Mouse (Mus musculus) layer of hippocampus, adult 9-10 months (tissue): Measurements from ENCODE around the gene Satb2.
A peak's percentile ranks its signal among the peaks of the same experiment; 100 is the strongest.

Experiments used
- DNase-seq: peaks from one replicate; pipeline ENCODE4 v3.0.0; 2022; ENCODE audit warnings: low spot score

The Satb2 gene

DNA sequence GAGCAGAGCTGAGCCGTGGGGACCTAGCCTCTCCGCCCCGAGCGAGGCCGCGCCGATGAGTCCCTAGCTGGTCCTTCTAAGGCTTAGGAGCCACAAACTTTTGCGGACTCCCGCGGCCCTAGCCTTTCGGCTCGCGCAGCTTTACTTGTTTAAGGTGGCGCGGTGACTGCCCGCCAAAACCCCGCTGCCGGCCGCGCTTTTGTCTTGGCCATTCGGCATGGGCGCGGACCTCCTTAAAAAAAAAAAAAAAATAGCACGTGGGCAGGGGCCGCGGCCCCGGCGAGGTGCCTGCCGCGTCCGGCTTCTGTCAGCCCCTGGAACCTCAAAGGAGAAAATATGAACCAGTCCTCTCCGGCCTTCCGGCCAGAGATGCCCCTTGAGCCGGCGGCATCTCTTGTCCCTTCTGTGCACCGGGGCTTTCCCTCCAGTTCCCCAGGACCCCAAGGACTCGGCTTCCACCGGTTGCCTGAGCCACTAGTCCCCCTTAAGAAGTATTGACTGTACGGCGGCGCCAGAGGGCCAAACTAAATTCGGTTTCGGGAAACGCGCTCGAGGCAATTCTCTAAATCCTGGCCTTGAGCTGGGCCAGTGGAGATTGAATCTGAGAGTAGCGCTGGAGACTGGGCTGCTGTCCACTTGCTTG is 5.4 kb downstream of the Satb2 start:
- DNase-seq = peak; percentile 81

DNA sequence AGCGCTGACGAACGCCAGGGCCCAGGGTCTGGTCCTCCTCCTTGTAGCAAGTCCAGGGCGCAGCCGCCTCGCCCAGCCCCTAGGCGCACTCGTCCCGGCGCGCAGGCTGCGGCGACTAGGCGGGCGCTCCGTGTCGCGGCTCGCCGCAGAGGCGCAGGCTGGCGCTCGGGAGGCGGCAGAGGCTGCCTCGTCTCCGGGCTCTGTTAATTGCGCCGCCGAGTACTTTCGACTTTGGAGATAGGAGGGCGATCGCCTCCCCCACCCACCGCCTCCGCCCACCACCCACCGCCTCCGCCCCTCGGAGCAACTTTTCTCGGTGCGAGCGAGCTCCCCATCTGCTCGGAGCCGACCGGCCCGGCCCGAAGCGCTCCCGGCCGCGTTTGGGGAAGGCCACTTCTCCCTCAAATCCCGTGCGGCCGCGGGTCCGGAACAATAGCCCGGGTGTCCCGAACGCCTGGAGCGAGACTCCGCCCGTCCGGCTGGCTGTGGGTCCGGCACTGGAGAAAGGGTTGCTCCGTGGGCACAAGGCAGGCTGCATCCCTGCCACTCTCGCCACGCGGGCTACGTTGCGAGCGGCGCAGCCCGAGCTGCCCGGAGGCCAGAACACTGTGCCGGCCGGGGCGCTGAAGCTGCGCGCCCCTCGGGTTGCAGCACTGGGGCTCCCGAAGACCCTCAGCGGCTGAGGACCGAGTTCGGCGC is 6.0 kb downstream of the Satb2 start:
- DNase-seq = no peak

DNA sequence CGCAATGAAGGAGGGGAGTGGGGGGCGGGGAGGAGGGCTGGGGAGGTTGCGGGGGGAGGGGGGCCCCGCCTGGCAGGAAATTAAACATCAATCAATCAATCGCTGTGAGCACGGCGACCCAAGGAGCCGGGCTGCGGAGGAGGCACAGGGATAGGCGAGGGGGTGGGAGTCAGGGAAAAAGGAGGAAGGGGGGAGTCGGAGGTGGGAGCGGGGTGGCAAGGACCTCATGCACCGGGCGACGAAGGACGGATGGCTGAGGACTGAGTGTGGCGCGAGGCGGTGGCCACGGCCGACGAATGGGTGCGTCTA is 6.6 kb downstream of the Satb2 start:
- no peak for DNase-seq

DNA sequence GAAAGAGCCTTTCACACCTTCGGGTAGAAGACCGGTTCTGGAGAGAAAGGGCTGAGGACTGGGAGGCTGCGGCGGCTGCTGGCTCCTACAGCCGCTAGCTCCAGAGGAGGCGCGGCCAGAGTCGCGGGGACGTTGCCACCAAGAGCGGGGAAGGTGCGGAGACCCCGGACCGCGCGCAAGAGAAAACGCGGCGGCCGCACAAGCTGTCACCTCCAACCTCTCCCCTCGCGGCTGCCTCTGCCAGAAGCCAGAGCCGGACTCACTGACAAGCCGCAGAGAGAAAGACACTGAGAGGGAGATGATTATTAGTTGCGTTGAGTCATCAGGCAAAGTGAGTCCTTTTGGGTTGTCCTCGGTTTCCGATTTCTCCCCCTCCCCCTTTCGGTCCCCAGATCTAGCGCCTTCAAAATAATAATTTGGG is 7.0 kb downstream of the Satb2 start:
- no peak for DNase-seq

DNA sequence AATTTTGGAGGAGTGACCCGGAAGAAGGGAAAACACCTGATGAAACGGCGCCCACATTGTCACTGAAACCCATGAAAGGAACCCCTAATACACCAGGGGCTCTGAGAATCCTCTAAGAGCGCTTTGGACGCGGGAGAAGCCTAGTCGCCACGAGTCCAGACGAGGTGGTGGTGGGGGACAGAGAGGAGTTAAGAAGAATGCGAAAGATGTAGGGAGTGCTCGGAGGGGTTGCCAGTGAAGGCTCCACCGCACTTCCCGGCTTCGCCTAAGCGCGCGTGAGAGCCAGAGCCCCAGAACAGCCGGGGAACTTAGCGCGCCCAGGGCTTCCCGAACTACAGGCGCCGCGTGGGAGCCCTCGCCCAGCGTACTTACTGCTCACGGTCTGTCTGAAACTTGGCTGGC is 7.7 kb downstream of the Satb2 start:
- no peak for DNase-seq

DNA sequence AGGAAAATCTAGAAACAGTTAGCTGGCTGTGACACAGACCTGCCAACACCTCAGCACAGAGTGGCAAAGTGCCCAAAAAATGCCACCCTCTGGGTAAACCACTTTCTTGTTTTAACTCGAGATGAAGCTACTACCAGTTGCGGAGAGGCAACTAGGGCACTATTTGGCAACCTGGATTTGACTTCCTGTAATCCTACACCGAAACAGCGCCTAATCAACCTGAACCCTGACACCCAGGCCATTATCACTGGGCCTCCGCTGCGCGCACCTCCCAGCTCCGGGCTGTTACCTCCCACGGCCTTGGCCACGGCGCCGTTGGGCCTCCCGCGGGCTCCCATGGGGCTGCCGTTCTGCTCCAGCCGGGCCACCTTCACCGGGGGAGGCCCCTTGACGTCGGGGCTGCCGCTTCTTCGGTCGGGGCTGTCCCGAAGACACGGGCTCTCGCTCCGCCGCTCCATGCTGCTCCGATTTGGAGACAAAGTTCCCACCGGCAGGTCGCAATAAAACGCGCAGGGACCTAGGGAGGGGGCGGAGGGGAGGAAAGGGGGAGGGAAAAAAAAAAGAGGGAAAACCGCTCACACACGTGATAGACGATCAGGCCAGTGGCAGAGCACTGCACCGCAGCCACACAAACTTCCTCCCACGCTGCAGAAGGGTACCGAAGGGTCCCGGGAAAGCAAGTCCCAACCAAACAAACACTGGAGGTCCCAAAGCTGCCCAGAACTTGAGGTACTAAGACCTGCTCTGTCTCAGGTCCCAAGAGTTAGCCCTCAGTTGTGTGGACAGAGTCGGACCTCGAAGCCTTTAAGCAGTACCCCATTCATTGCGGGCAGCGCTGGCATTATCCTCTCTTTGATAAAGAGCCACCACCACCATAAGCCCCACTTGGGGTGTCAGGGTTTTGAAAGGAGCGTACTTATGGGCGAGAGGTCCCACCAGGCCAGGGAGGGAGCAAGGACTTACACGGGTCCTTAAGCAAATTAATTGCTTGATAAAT is 8.8 kb downstream of the Satb2 start:
- DNase-seq = no peak

DNA sequence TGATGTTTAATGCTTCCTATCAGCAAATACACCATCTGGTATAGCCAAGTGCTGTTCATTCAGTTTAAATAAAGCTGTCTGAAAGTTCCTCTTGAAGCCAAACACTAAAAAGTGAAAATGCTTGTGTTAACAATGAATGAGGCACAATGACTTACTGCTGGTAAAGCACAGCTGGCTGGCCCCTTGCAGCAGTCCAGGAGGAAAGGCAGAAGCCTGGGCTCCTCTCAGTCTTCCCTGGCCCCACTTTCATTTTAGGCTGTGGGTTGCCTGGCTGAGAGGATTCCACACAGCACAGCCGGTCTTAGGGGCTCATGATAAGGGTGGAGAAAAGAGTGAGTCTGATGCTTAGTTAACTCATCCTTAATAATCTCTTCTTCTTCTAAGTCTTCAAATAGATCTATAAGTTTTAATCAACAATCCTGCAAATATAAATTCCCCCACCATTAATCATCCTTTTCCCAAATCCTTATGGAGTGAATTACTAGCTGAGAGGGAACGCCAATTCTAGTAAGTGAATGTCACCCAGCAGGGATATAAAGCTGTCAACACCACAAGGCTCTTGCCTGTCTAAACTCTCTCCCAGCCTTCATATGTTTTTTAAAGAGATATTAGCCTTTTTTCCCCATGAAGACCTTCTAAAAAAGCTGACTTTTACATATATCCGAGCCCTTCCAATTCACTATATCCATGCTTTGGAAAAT is 12.4 kb downstream of the Satb2 start:
- DNase-seq = no peak

DNA sequence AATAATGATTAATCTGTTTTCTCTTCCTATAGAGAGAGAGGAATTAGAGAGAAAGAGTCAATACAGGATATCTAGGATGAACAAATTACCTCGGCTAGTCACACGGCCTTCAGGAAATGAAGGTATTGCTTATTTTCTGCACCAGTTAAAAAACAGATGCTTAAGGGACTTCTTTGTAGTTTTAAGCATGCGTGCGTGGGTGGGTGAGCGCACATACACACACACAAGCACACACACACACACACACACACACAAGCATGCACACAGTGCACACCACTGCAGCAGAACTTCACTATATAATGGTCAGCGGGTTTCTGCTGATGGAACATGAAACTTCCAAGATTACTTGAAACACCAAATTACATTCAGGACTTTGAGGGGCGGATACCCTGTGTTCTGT is 14.0 kb downstream of the Satb2 start:
- DNase-seq = no peak

DNA sequence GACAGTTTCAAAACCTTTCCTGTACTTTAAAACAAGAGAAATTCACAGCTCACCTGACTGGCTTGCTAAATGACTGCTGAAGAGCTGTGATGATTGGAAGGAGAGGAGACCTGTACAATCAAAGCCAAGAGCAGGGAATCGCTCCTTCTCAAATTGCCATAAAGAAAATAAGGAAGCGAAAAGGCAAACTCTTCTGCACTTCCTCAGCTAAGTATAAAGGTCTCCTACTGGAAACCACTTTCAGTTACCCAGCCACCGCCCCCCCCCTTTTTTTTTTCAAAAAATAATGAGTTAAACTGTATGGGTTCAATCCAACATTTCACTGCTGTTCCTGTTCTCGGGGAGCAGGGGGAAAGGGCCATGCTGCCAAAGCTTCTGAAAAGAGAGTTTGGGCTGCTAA is 15.2 kb downstream of the Satb2 start:
- no peak for DNase-seq

DNA sequence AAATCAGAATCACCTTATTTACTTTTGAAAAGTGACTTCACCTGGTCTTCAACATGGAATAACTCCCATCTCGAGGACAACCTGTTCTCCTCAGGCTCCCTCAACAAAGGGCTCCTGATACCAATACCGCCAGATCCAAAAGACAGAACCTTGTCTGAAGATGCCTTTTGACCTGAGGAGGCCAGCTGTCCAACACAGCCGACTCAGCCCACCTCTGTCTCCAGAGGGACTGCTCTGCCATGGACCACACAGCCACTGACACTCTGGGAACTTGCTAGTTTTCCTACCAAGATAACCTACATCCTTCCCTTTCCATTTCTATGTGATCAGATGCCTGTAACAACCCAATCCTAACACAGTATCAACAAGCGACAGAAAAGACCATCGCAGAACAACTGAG is 19.5 kb downstream of the Satb2 start:
- DNase-seq = no peak

DNA sequence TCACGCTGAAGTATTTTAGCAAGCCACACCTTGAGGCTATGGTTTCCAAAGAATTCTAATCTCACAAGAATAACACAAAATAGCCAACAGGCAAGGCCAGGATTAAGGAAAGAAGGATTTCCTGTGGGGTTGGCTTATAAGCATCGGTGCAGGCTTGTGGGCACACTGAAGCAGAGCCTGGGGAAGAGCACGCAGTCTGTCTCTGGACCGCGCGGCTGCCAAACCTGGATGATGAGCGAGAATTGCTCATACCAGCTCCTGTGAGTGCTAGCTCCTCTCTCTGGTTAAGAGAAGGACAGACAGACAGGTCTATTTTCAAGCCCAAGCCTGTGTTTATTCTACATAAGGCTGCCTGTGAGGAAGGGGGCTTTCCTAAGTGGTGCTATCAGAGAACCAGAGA is 20.5 kb downstream of the Satb2 start:
- no peak for DNase-seq

DNA sequence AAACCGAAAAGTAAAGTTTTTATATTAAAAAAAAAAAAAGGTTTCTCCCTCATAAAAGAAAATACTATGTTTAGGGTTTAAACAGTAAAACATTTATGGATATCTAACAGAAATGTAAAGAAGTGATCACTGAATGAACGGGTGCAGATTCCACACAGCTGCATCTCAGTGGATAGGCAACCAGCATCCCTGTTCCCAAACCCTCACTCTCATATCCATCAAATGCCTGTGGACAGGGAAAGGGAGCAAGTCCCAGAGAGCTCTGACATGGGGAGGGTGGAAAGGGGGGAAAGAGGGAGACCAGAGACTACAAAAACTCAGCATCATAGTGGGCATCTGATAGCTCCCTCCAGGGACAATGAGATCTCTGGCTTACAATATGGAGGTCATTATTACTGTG is 21.6 kb downstream of the Satb2 start:
- DNase-seq = no peak

DNA sequence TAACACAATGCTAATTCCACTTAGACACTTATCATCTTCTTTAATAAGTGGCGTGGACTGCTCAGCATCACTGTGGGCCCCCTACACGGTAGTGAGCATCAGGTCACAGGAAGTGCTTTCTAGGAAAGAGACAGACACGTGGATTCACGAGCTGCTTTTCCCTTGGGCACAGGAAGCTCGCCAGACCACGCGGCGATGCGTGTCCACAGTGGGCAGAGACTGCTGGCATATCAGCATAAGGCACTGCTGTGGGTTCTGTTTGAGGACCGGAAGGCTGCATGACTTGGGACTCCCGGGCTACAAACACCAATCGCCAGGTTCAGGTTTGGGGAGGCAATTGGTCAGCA is 22.7 kb downstream of the Satb2 start:
- no peak for DNase-seq

DNA sequence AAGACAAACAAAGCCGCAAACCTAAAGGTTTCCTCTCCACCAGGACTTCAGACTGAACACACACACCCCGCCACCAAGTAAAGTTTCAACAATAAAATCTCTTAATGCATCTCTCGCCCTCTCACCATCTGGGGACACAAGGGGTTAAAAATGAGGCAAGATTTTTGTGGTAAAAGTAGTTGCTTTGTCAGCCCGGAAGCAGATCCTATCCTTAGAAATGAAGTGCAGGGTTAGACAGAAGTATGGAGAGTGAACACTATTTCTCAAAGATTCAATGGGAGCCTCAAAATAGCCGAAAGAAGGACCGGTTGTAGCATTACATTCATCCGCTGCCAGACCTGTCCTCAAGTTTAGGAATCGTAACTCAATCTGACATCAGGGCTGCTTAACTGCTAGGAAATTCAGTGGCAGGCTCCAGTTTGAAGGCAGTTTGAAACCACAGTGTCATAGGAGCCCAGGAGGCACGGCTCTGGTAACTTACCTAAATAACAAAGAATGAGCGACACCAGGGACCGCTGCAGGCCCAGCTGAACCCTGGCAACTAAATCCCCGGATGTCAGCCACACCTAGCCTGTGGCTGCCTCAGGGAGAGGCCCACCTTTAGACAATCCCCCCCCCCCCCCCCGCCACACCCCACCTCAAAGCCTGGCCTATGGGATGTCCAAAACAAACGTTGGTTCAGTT is 23.3 kb downstream of the Satb2 start:
- DNase-seq = no peak

DNA sequence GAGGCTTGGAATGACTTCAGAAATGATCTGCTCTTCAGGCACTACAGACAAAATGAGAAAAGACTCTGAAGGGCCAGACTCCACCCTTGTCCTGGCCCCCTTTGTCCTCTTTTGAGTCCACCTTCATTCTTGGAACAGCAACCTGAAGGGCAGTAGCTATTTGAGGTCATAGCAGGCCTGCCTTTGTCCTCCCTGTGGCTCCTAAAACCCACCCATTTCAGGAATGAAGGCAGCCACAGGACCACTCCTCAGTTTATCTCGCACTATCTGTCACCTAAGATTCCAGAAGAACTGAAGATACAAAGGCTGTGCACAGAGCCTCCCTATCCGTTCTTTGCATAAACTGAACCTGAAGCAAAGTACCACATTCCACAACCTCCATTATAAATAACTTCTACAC is 24.9 kb downstream of the Satb2 start:
- no peak for DNase-seq

DNA sequence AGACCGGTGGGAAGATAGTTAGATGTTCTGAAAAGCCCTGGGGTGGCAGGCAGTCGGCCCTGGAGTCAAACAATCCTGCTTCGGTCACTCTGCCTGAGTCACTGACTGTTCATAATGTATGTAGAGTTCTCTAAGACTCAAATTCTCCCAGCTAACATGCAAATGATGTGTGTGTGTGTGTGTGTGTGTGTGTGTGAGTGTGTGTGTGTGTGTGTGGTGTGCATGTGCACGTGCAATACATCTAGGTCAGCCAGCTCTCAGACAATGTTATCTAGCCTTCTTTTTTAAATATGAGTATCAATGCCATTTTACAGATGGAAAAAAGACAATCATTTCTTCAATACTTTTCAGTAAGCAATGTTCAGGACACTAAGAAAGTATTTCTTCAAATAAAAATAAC is 26.5 kb downstream of the Satb2 start:
- no peak for DNase-seq

DNA sequence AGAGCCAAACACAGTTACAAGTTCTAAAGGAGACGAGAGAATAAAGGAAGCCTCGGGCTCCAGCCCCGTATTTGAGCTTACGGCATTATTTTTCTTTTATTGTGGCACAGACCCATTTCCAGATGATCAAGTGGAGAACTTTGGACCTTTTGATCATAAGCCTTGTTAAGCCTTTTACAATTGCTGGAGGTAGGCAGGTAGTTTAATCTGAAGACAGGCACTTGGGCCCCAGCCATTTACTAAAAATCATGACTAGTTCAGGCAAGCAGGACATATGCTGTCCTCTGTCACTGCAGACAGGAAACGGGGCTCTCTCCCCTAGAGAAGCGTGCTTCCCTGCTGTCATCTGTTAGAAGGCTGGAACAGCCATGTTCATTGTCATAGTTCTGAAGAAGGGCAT is 26.9 kb downstream of the Satb2 start:
- DNase-seq = no peak

DNA sequence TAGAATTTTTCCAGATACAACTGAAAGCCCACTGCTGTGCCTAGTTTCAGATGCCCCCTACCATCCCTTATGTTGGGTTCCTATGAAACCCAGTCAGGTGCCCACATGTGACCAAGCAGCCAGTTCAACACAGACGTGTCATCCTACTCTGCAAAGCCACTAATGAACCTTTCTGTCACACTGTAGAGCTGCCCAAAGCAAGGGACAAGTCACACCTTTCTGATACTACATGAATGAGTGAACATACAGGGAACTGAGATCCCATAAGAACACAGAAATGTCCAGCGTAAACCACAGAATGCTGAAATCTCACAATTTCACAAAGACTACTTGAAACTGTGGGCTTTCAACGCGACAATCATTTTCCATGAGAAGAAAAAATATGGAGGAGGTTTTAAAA is 39.0 kb downstream of the Satb2 start:
- DNase-seq = no peak

DNA sequence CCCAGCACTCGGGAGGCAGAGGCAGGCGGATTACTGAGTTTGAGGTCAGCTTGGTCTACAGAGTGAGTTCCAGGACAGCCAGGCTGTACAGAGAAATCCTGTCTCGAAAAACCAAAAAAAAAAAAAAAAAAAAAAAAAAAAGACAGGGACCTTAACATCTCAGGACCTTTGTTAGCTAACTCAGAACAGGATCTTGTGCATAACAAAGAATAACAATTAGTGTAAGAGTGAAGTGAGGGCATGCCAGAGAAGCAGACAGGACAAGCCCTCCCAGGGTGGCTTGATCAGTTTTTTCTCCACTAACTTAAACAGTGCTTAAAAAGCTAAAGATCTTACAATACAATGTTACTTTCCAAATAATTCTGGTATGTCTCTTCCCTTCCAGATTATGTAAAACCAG is 40.0 kb downstream of the Satb2 start:
- no peak for DNase-seq

DNA sequence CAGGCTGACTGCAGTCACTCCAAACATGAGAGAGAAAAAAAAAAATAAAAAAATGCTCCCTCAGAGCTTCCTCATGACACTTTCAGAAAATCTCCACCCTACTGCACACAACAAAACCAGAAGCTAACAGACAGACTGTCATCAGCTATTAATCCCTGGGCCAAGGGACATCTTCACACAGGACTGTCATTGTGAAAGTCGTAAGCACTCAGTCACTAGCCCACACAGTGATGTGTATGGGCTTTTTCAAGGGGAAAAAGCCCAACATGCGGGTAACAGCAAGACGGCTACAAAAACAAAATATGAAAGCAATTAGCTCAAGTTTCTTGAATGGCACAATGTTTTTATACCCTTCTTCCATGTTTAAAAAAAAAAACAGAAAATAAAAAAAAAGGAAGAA is 41.9 kb downstream of the Satb2 start:
- DNase-seq = no peak

DNA sequence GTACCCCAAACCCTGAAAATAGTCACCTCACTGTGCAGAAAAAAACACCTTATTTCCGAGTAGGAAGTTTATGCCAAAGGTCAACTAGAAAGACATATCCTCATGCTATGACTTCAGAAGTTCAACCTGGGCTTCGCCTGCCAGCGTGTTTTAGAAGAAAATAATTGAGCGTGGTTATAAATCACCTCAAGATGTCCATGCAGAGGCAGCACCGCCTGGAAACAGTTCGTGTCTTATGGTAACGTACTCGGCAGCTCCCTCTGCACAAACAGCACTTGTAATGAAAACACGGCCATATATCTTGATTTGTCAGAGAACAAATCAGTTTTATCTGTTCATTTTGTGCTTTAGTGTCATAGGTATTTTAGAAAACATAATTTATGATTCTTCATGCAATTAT is 44.6 kb downstream of the Satb2 start:
- no peak for DNase-seq

DNA sequence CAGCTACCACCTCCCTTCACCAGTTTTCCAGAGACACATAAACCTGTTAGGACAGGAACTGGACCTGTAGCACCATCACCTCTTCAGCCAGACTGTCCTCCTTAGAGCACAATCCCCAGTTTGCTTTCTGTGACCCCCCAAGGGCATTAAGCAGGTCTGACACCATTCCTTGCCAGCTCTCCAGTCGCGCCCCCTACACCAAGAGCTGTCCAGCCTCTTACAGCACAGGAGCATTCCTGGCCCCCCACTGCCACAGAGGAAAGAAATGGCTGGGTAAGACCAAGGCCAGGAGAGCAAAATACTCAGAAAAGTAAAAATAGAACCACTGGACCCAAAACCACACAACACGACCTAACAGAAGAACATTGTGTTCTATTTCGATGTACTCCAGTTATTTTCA is 48.4 kb downstream of the Satb2 start:
- no peak for DNase-seq
